10 mouse cellular contexts compared by ENCODE assay signal in the genomic region with DNA sequence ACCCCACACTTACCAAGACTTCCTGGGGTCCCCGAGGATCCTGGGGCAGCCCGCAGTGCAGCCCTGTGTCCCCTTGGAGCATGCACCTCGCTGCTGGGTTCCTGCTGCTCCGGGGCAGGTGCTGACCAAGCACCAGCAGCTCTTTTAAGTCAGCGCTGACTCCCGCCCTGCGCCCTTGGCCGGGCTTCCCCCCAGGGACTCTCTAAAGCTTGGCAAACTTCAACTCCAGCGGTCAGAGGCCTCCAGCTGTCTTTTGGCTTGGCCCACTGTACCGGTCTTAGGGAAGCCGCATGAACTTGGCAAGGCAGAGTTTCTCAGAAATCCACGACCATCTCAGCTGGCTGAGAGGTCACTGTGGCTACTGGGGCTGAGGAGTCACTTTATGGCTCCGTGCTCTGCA. TPM values are rescaled to one million over a fixed set of nuclear protein-coding genes. Genes with fewer than 3 reads are reported as not detected.
DNase-seq lines count a peak whose midpoint lies in the region; ATAC-seq and TF ChIP-seq lines count a peak whose summit lies in the region.
"Had no signal": no experiment of that assay in that cellular context is flagged by ENCODE, and none has a peak within 500 bp of the region (broad histone marks: within the 10 kb centered on the region; RNA-seq: fewer than 3 reads in every experiment).

A gene (minus strand): TSS at position 111 of the 400 bp plus-strand sequence.

- no peak for TF ChIP-seq CTCF in Patski (IDR thresholded peaks at IDR 0.05)
- TF ChIP-seq CTCF in forebrain, postnatal 0 days (IDR thresholded peaks at IDR 0.05; ENCODE audit: low read depth) = no peak

- no peak for ATAC-seq in Patski
- 0 out of 2 replicates have a peak, but pooled peaks have one; percentile 43 for ATAC-seq in intestine, embryonic 14.5 days (replicated peaks; ENCODE audit: low FRiP score, low TSS enrichment, low read depth)
- ATAC-seq in lung, embryonic 16.5 days (ENCODE audit: low read depth) = peak; percentile 71
- no peak for ATAC-seq in CD4-positive, CD25-positive, alpha-beta regulatory T cell, adult 4 months
- ATAC-seq in forebrain, postnatal 0 days = no peak

- no peak within 1 kb of the TSS for H3K4me2 ChIP-seq in intestine, embryonic 14.5 days (ENCODE audit: low read length)
- H3K4me2 ChIP-seq in lung, embryonic 16.5 days (ENCODE audit: low read depth, low read length) = peak within 1 kb of the TSS; percentile 37
- H3K4me2 ChIP-seq in forebrain, postnatal 0 days (ENCODE audit: low read depth) = no peak within 1 kb of the TSS

- no peak within 1 kb of the TSS for H3K4me3 ChIP-seq in intestine, embryonic 14.5 days (ENCODE audit: low read depth, low read length)
- H3K4me3 ChIP-seq in lung, embryonic 16.5 days (ENCODE audit: low read length) = no peak within 1 kb of the TSS
- H3K4me3 ChIP-seq in forebrain, postnatal 0 days (ENCODE audit: low read depth, low read length) = no peak within 1 kb of the TSS

- H3K36me3 ChIP-seq in intestine, embryonic 14.5 days (ENCODE audit: control insufficient read depth, insufficient read depth, low read length) = no peaks in the 10 kb centered on the region
- H3K36me3 ChIP-seq in lung, embryonic 16.5 days (ENCODE audit: control insufficient read depth, insufficient read depth, low read length) = no peaks in the 10 kb centered on the region
- no peaks in the 10 kb centered on the region for H3K36me3 ChIP-seq in forebrain, postnatal 0 days (ENCODE audit: insufficient read depth)

- no peaks in the 10 kb centered on the region for H3K9me3 ChIP-seq in intestine, embryonic 14.5 days (ENCODE audit: control insufficient read depth, low read length)
- no peaks in the 10 kb centered on the region for H3K9me3 ChIP-seq in lung, embryonic 16.5 days (ENCODE audit: control insufficient read depth, low read length)
- H3K9me3 ChIP-seq in forebrain, postnatal 0 days (ENCODE audit: low read length) = no peaks in the 10 kb centered on the region

- H3K9ac ChIP-seq in intestine, embryonic 14.5 days (ENCODE audit: low read length) = no peak within 1 kb of the TSS
- peak within 1 kb of the TSS; percentile 39; the same call in 1 of the 2 replicates for H3K9ac ChIP-seq in lung, embryonic 16.5 days (ENCODE audit: low read length)
- H3K9ac ChIP-seq in forebrain, postnatal 0 days = no peak within 1 kb of the TSS

- H3K27me3 ChIP-seq in Patski = peaks cover 10% of the 10 kb centered on the region
- 0 out of 2 replicates have a peak, but pooled peaks cover 3% of the 10 kb centered on the region for H3K27me3 ChIP-seq in intestine, embryonic 14.5 days (replicated peaks; ENCODE audit: control insufficient read depth, insufficient read depth, low read length)
- no peaks in the 10 kb centered on the region for H3K27me3 ChIP-seq in lung, embryonic 16.5 days (ENCODE audit: control insufficient read depth, insufficient read depth, low read depth, low read length)
- H3K27me3 ChIP-seq in forebrain, postnatal 0 days (ENCODE audit: insufficient read depth, low read length) = no peaks in the 10 kb centered on the region

- peaks cover 7% of the 10 kb centered on the region; the same call in 1 of the 2 replicates for H3K4me1 ChIP-seq in intestine, embryonic 14.5 days (replicated peaks; ENCODE audit: control insufficient read depth, insufficient read depth, low read length)
- H3K4me1 ChIP-seq in lung, embryonic 16.5 days (replicated peaks; ENCODE audit: control insufficient read depth, insufficient read depth, low read length) = peaks cover 13% of the 10 kb centered on the region
- no peaks in the 10 kb centered on the region for H3K4me1 ChIP-seq in forebrain, postnatal 0 days (ENCODE audit: insufficient read depth)

- 15% methylated on average over 13 of the region's 13 CpGs for WGBS in intestine, embryonic 14.5 days
- 9% methylated on average over 13 of the region's 13 CpGs for WGBS in lung, embryonic 16.5 days
- 23% methylated on average over 13 of the region's 13 CpGs for WGBS in forebrain, postnatal 0 days

- POLR2A ChIA-PET in Patski (lab: Charles Lee) = interaction anchor here (0.5 kb wide), 1 partner anchor 28 kb away, joined by 5 read pairs; no protein-coding TSS in a partner anchor

- DNase-seq in Patski (ENCODE audit: low read depth, low spot score) = peak; percentile 30
- peak; percentile 54 for DNase-seq in gastrocnemius, adult 18-20 months (ENCODE audit: low spot score)
- DNase-seq in intestine, embryonic 14.5 days (ENCODE audit: low spot score) = no peak
- DNase-seq in T-cell, adult 2 months (ENCODE audit: low spot score) = no peak
- no peak for DNase-seq in forebrain, postnatal 0 days
- no peak for DNase-seq in thymus, postnatal 0 days (ENCODE audit: low spot score)

- H3K27ac ChIP-seq in intestine, embryonic 14.5 days (ENCODE audit: low read depth) = no peak within 1 kb of the TSS
- H3K27ac ChIP-seq in lung, embryonic 16.5 days (ENCODE audit: low read length) = no peak within 1 kb of the TSS
- no peak within 1 kb of the TSS for H3K27ac ChIP-seq in forebrain, postnatal 0 days (ENCODE audit: low read depth, low read length)

- in situ Hi-C loops in Patski (cut with MboI; ENCODE audit: low pct_unique_long_range_greater_than_20kb) = no loop called here

- CTCF ChIA-PET in Patski (lab: Charles Lee) = no interaction called here

RNA-seq across cellular contexts. Expression of the gene that starts here (rescaled TPM):
- polyA plus RNA-seq in Patski (2021) = not detected
- total RNA-seq in gastrocnemius, adult 18-20 months (2021) = under 1 TPM; 0.02 to 0.19 TPM
- 0.13 and 0.31 TPM in 2 replicates for polyA plus RNA-seq in intestine, embryonic 14.5 days (2014; fragmentation: Nextera tagmentation; extraction: Ambion mirVana)
- 0.49 and 0.63 TPM in 2 replicates for polyA plus RNA-seq in lung, embryonic 16.5 days (2015; fragmentation: Nextera tagmentation; extraction: Ambion mirVana)
- under 1 TPM in 1 of 2 experiments, not detected in 1; 0.04 TPM for polyA plus RNA-seq in CD4-positive, CD25-positive, alpha-beta regulatory T cell, adult 4 months (2017; shearing (Covaris generic))
- total RNA-seq in forebrain, postnatal 0 days (2014; rRNA removed) = 1.1 and 1.3 TPM in 2 replicates
- polyA plus RNA-seq in forebrain, postnatal 0 days (2015; fragmentation: Nextera tagmentation; extraction: Ambion mirVana) = 0.11 and 0.40 TPM in 2 replicates
- polyA plus RNA-seq in thymus, postnatal 0 days (2015; fragmentation: Nextera tagmentation; extraction: Ambion mirVana) = 0.28 and 0.42 TPM in 2 replicates
- total RNA-seq: common myeloid progenitor, adult 5-6 weeks; MEL had no signal

Comparison
In these comparisons a context has a peak if more than half of its experiments do, and no peak if none do; other contexts are left out.
1. Peak in DNase-seq in Patski; RNA of the gene not detected or under 1 TPM.
2. Peak in DNase-seq in gastrocnemius, adult 18-20 months; RNA of the gene not detected or under 1 TPM.
3. Peak in ATAC-seq in intestine, embryonic 14.5 days; RNA of the gene not detected or under 1 TPM.
4. Peak in ATAC-seq, H3K9ac ChIP-seq and H3K4me2 ChIP-seq in lung, embryonic 16.5 days; RNA of the gene not detected or under 1 TPM.